Mouse (Mus musculus): ENCODE results near the gene Gm6657.

Gene Gm6657

GRCm38 (mm10) chr12:78193942-78194341 is at the start of gene Gm6657:
Gene Gm6657 (plus strand): TSS chr12:78194242.
- DNase-seq (ENCODE audit: low read depth, low spot score) = no peak

GRCm38 (mm10) chr12:78153308-78154002 is 40.6 kb upstream of the Gm6657 start:
- DNase-seq (ENCODE audit: low read depth, low spot score) = no peak

DNA sequence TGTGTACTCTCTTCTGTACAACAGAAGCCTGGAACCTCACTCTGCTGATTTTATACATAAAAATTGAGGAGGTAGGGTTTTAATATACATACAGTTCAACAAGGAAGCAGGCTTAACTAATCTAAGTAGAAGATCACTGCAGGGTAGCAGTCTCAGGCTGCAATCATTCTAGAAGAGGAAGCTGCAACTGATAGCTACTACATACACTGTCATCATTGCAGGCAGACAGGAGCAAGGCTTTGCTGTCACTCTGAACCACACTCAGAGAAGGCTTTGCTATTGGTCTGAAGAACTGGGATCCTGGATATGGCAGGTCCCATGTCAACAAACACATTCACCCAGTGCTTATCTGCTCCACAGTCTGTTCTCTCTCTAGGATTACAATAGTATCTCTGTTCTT is 23.9 kb upstream of the Gm6657 start:
- no peak for DNase-seq (ENCODE audit: low read depth, low spot score)

- no peak for DNase-seq (ENCODE audit: low read depth, low spot score)
Measured at GRCm38 (mm10) chr12:78173945-78174344, 20.1 kb upstream of the Gm6657 start.

GRCm38 (mm10) chr12:78174671-78175070 is 19.4 kb upstream of the Gm6657 start:
- DNase-seq (ENCODE audit: low read depth, low spot score) = no peak

DNA sequence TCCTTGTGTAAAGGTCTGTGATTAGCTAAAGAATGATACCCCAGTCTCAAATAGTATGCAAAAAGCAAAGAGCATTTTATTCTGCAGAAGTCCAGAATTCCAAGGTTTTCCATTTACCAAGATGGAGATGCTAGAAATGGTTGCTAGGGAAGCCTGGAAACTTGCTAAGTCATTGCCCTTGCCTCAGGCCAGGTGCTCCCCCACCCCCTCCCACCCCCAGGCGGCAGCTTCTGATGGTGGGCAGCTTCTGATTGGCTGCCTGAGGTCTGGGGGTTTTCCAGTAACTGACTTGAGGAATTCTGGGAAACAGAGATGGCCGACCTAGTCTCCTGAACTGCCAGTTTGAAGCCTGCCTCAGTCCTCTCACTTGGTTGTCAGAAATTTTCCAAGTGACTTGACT is 12.6 kb upstream of the Gm6657 start:
- peak; percentile 73 for DNase-seq (ENCODE audit: low read depth, low spot score)

- DNase-seq (ENCODE audit: low read depth, low spot score) = no peak
Measured at GRCm38 (mm10) chr12:78195368-78195767, 1.3 kb downstream of the Gm6657 start.

GRCm38 (mm10) chr12:78203646-78204045 is 9.6 kb downstream of the Gm6657 start:
- no peak for DNase-seq (ENCODE audit: low read depth, low spot score)

- peak; percentile 68 for DNase-seq (ENCODE audit: low read depth, low spot score)
Measured at GRCm38 (mm10) chr12:78205915-78206570, 12.0 kb downstream of the Gm6657 start.

GRCm38 (mm10) chr12:78206571-78206960 is 12.5 kb downstream of the Gm6657 start:
- DNase-seq (ENCODE audit: low read depth, low spot score) = no peak

- no peak for DNase-seq (ENCODE audit: low read depth, low spot score)
Measured at GRCm38 (mm10) chr12:78209856-78210255, 15.8 kb downstream of the Gm6657 start.

DNA sequence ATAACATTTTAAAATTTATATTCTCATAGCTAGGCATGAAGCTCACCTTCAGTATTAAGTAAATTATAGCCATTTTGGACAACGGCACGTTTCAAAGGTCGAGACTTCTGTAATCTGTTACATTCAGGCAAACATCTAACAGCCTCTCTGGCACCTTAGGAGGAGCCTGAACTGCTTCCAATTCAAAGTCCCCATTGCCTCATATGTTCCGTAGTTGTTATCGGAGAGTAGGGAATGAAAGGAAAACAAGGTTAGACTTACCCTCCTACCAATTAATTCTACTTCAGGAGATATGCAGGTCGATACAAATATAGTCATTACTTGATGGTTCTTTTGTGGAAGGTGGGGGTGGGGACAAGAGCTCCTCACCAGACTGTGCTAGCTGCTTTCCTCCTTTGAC is 21.4 kb downstream of the Gm6657 start:
- DNase-seq (ENCODE audit: low read depth, low spot score) = no peak

GRCm38 (mm10) chr12:78219191-78219825 is 25.3 kb downstream of the Gm6657 start:
- no peak for DNase-seq (ENCODE audit: low read depth, low spot score)

DNA sequence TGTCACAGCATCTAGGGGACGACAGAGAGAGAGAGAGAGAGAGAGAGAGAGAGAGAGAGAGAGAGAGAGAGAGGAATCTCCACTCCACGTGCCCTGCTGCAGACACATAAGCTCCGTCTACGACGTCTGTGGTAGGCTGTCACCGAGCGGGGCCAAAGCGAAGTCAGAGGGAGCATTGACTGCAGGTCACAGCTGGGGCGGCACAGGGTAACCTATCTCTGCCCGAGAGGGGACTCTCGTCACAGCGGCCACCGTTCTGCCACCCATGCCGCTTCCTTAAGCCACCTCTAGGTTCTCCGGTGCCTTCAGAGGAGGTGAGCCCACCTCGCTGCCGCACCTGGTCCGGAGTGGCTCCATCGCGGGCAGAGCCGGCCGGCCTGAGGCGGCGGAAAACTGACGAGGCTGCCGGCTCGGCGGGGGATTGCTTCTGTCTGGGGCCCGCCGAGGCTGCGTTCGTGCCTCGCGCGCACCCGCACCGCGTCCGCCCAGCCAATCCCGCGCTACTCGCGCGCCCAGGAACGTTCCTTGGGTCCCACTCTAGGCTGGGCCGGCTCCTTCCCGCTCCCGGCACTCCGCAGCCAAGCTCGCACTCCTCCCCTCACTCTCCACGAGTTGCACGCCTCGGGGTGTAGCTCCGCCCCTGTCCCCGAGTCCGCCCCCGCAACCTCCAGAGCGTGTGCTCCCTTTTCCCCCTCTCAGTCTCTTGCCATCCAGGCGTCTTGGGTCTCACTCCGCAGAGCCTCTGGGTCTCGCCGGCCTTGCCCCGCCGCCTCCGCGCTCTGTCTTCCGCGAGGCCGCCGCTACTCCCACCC is 31.9 kb downstream of the Gm6657 start, which contains the start of gene Gphn:
Gphn (plus strand) TSS at position 673 of the 812 bp plus-strand sequence.
- peak; percentile 95 for DNase-seq (ENCODE audit: low read depth, low spot score)

GRCm38 (mm10) chr12:78226519-78226875 is 32.5 kb downstream of the Gm6657 start:
- peak; percentile 81 for DNase-seq (ENCODE audit: low read depth, low spot score)

GRCm38 (mm10) chr12:78227021-78227932 is 33.2 kb downstream of the Gm6657 start:
- DNase-seq (ENCODE audit: low read depth, low spot score) = peak; percentile 54

DNA sequence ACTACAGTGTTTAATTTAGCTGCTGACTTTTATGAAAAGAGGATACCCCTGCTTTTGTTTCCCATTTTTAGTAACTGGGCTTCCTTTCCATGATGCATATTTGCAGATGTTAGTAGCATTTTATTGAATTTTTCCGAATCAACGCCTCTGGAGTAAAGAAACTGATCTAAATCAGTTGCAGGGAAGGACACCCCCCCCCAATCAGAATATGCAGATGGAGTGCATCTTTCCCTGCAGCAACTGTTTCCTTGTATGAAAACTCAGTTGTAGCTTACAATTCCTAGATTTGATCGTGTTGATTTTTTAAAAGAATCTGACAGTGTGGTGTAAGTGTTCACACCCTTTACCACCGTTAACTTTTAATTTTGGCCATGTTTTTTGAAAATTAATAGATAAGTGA is 34.1 kb downstream of the Gm6657 start:
- DNase-seq (ENCODE audit: low read depth, low spot score) = no peak

- DNase-seq (ENCODE audit: low read depth, low spot score) = no peak
Measured at GRCm38 (mm10) chr12:78232560-78232959, 38.5 kb downstream of the Gm6657 start.

- no peak for DNase-seq (ENCODE audit: low read depth, low spot score)
Measured at GRCm38 (mm10) chr12:78248366-78248765, 54.3 kb downstream of the Gm6657 start.

DNA sequence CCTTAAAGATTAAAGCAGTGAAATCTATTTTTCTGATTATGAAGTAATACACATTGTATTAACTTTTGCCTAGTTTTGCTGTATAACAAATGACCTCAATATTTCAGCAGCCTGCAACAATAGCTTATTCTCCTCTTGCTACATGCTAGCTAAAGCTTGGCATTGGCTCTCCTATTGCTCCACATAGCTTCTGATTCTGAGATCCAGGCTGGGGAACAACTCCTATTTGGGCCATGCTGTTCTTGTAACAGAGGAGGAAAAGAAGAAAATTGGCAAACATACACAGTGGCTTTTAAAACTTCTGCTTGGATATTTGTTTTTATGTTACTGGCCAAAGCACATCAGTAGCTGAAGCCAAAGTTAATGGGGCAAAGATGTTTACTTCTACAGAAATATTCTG is 55.1 kb downstream of the Gm6657 start:
- DNase-seq (ENCODE audit: low read depth, low spot score) = no peak

All from R1 (cell line).